Mouse (Mus musculus) CH12.LX (cell line): ENCODE measurements around the gene Pus3. TPM values are rescaled to one million over a fixed set of nuclear protein-coding genes. Genes with fewer than 3 reads are reported as not detected.

ENCODE experiments used
- DNase-seq: peaks from one replicate; pipeline ENCODE4 v3.0.0-alpha.2; 2013; ENCODE audit errors: extremely low read depth
- H3K27ac ChIP-seq: 2 replicates; pipeline ENCODE4 v1.5.1; 2012; ENCODE audit warnings: low read depth, mild to moderate bottlenecking, control low read depth, moderate library complexity; ENCODE audit not compliant: insufficient read depth
- H3K27me3 ChIP-seq: replicated peaks from 2 replicates; pipeline ENCODE3; 2012; ENCODE audit warnings: inconsistent platforms
- H3K36me3 ChIP-seq, 2 experiments: replicated peaks in 1 of 2; 2 replicates each; pipeline versions ENCODE3 to v1.6.1; 2012; ENCODE audit warnings: inconsistent platforms in 1 of 2, low read length in 1 of 2, mild to moderate bottlenecking in 1 of 2, mixed read lengths in 1 of 2, moderate library complexity in 1 of 2; ENCODE audit not compliant: control insufficient read depth in 1 of 2, insufficient read depth in 1 of 2
- H3K4me1 ChIP-seq, 2 experiments: 2 replicates each; pipeline ENCODE4 v1.6.1; 2012; ENCODE audit warnings: inconsistent platforms in 1 of 2, moderate library complexity in 1 of 2; ENCODE audit not compliant: insufficient read depth in 2 of 2, control insufficient read depth in 1 of 2
- H3K4me2 ChIP-seq: 2 replicates; pipeline ENCODE4 v1.6.1; 2012; ENCODE audit warnings: low read depth, mild to moderate bottlenecking, control low read depth; ENCODE audit not compliant: poor library complexity, insufficient read depth, severe bottlenecking
- H3K4me3 ChIP-seq, 3 experiments: fragments of 150-350 bp in 1 of 3; sonication (generic) in 1 of 3; replicated peaks in 1 of 3; 2 replicates each; pipeline versions ENCODE3 to v1.5.1; 2011 to 2012; ENCODE audit warnings: low read depth in 2 of 3, low read length in 2 of 3, mild to moderate bottlenecking in 2 of 3, moderate library complexity in 2 of 3, control low read depth in 1 of 3, improper control_type of control experiment in 1 of 3, inconsistent platforms in 1 of 3, mixed read lengths in 1 of 3; ENCODE audit not compliant: poor library complexity in 1 of 3
- H3K79me2 ChIP-seq: replicated peaks from 2 replicates; pipeline ENCODE4 v1.6.1; 2012; ENCODE audit warnings: mild to moderate bottlenecking, moderate library complexity; ENCODE audit not compliant: control insufficient read depth, poor library complexity, insufficient read depth, severe bottlenecking; ENCODE audit errors: extremely low read depth
- H3K9ac ChIP-seq: 2 replicates; pipeline ENCODE4 v1.6.1; 2012; ENCODE audit warnings: low read depth, mild to moderate bottlenecking, control low read depth, moderate library complexity; ENCODE audit not compliant: insufficient read depth
- H3K9me3 ChIP-seq: replicated peaks from 2 replicates; pipeline ENCODE3; 2012; ENCODE audit warnings: low read length, inconsistent platforms, mixed read lengths
- BHLHE40 ChIP-seq: IDR thresholded peaks from 2 replicates; pipeline ENCODE4 v1.6.1; 2011; ENCODE audit warnings: mild to moderate bottlenecking, low read depth, low read length, improper control_type of control experiment
- CHD1 ChIP-seq: IDR thresholded peaks from 2 replicates; pipeline ENCODE4 v1.6.1; 2012; ENCODE audit warnings: low read depth, low read length, improper control_type of control experiment, inconsistent platforms
- CHD2 ChIP-seq: IDR thresholded peaks from 2 replicates; pipeline ENCODE4 v1.6.1; 2011; ENCODE audit warnings: low read length, improper control_type of control experiment
- CTCF ChIP-seq, 2 experiments: IDR thresholded peaks in 1 of 2; conservative IDR thresholded peaks in 1 of 2; 2 replicates each; pipeline ENCODE4 v1.5.1; 2011 to 2012; ENCODE audit warnings: low read depth in 2 of 2, low read length in 2 of 2, improper control_type of control experiment in 1 of 2, inconsistent platforms in 1 of 2, mild to moderate bottlenecking in 1 of 2, moderate library complexity in 1 of 2
- E2F4 ChIP-seq: IDR thresholded peaks from 2 replicates; pipeline ENCODE4 v1.6.1; 2011; ENCODE audit warnings: low read depth, low read length, improper control_type of control experiment; ENCODE audit not compliant: insufficient replicate concordance
- ELF1 ChIP-seq: IDR thresholded peaks from 2 replicates; pipeline ENCODE4 v1.6.1; 2014; ENCODE audit warnings: low read depth, mild to moderate bottlenecking, inconsistent platforms, low read length, improper control_type of control experiment
- EP300 ChIP-seq: IDR thresholded peaks from 2 replicates; pipeline ENCODE4 v1.6.1; 2011; ENCODE audit warnings: low read length, improper control_type of control experiment
- ETS1 ChIP-seq: conservative IDR thresholded peaks from 2 replicates; pipeline ENCODE4 v1.6.1; 2012; ENCODE audit warnings: low read depth, mild to moderate bottlenecking, inconsistent platforms, low read length, improper control_type of control experiment, moderate library complexity
- GABPA ChIP-seq: IDR thresholded peaks from 2 replicates; pipeline ENCODE4 v1.6.1; 2012; ENCODE audit warnings: low read depth, low read length, improper control_type of control experiment, inconsistent platforms; ENCODE audit not compliant: insufficient replicate concordance
- HCFC1 ChIP-seq: IDR thresholded peaks from 2 replicates; pipeline ENCODE4 v1.6.1; 2012; ENCODE audit warnings: low read depth, mild to moderate bottlenecking, inconsistent platforms, low read length, improper control_type of control experiment
- IRF4 ChIP-seq: IDR thresholded peaks from 2 replicates; pipeline ENCODE4 v1.6.1; 2014; ENCODE audit warnings: low read depth, mild to moderate bottlenecking, inconsistent platforms, low read length, improper control_type of control experiment
- JUN ChIP-seq: IDR thresholded peaks from 2 replicates; pipeline ENCODE4 v1.6.1; 2011; ENCODE audit warnings: low read depth, mild to moderate bottlenecking, low read length, improper control_type of control experiment, moderate library complexity; ENCODE audit not compliant: insufficient read depth
- JUND ChIP-seq: conservative IDR thresholded peaks from 2 replicates; pipeline ENCODE4 v1.6.1; 2011; ENCODE audit warnings: low read depth, low read length, improper control_type of control experiment
- KAT2A ChIP-seq: IDR thresholded peaks from 2 replicates; pipeline ENCODE4 v1.6.1; 2012; ENCODE audit warnings: low read length, improper control_type of control experiment, inconsistent platforms; ENCODE audit not compliant: insufficient replicate concordance
- MAFK ChIP-seq: IDR thresholded peaks from 2 replicates; pipeline ENCODE4 v1.6.1; 2011; ENCODE audit warnings: low read length, improper control_type of control experiment; ENCODE audit not compliant: insufficient replicate concordance
- MAX ChIP-seq: IDR thresholded peaks from 2 replicates; pipeline ENCODE4 v1.6.1; 2011; ENCODE audit warnings: low read length, improper control_type of control experiment
- MAZ ChIP-seq: IDR thresholded peaks from 2 replicates; pipeline ENCODE4 v1.6.1; 2012; ENCODE audit warnings: low read depth, mild to moderate bottlenecking, inconsistent platforms, low read length, improper control_type of control experiment, moderate library complexity
- MEF2A ChIP-seq: IDR thresholded peaks from 2 replicates; pipeline ENCODE4 v1.6.1; 2014; ENCODE audit warnings: low read depth, mild to moderate bottlenecking, inconsistent platforms, low read length, improper control_type of control experiment, borderline replicate concordance
- MXI1 ChIP-seq: IDR thresholded peaks from 2 replicates; pipeline ENCODE4 v1.6.1; 2011; ENCODE audit warnings: mild to moderate bottlenecking, low read depth, low read length, improper control_type of control experiment
- MYC ChIP-seq: IDR thresholded peaks from 2 replicates; pipeline ENCODE4 v1.6.1; 2011; ENCODE audit warnings: low read depth, mild to moderate bottlenecking, improper control_type of control experiment, low read length
- NELFE ChIP-seq: IDR thresholded peaks from 2 replicates; pipeline ENCODE4 v1.6.1; 2011; ENCODE audit warnings: low read depth, low read length, improper control_type of control experiment
- NRF1 ChIP-seq: IDR thresholded peaks from 2 replicates; pipeline ENCODE4 v1.6.1; 2014; ENCODE audit warnings: low read depth, mild to moderate bottlenecking, inconsistent platforms, low read length, improper control_type of control experiment, moderate library complexity
- PAX5 ChIP-seq: IDR thresholded peaks from 2 replicates; pipeline ENCODE4 v1.6.1; 2012; ENCODE audit warnings: low read length, inconsistent platforms, mixed read lengths
- POLR2A ChIP-seq: IDR thresholded peaks from 2 replicates; pipeline ENCODE4 v1.6.1; 2011; ENCODE audit warnings: low read depth, mild to moderate bottlenecking, improper control_type of control experiment, low read length
- POLR2AphosphoS2 ChIP-seq: IDR thresholded peaks from 2 replicates; pipeline ENCODE4 v1.6.1; 2011; ENCODE audit warnings: low read depth, low read length, improper control_type of control experiment
- RAD21 ChIP-seq: IDR thresholded peaks from 2 replicates; pipeline ENCODE4 v1.6.1; 2011; ENCODE audit warnings: low read depth, mild to moderate bottlenecking, low read length, improper control_type of control experiment, moderate library complexity
- RCOR1 ChIP-seq: conservative IDR thresholded peaks from 2 replicates; pipeline ENCODE4 v1.6.1; 2012; ENCODE audit warnings: low read depth, mild to moderate bottlenecking, inconsistent platforms, low read length, improper control_type of control experiment
- SIN3A ChIP-seq: IDR thresholded peaks from 2 replicates; pipeline ENCODE4 v1.6.1; 2012; ENCODE audit warnings: low read length, improper control_type of control experiment, inconsistent platforms
- SMC3 ChIP-seq: IDR thresholded peaks from 2 replicates; pipeline ENCODE4 v1.6.1; 2011; ENCODE audit warnings: low read depth, low read length, improper control_type of control experiment
- TBP ChIP-seq: conservative IDR thresholded peaks from 2 replicates; pipeline ENCODE4 v1.6.1; 2011; ENCODE audit warnings: low read depth, low read length, improper control_type of control experiment
- TCF12 ChIP-seq: IDR thresholded peaks from 2 replicates; pipeline ENCODE4 v1.6.1; 2014; ENCODE audit warnings: low read depth, mild to moderate bottlenecking, inconsistent platforms, low read length, improper control_type of control experiment
- UBTF ChIP-seq: IDR thresholded peaks from 2 replicates; pipeline ENCODE4 v1.6.1; 2012; ENCODE audit warnings: low read depth, mild to moderate bottlenecking, inconsistent platforms, low read length, improper control_type of control experiment, moderate library complexity
- USF1 ChIP-seq: IDR thresholded peaks from 2 replicates; pipeline ENCODE4 v1.6.1; 2014; ENCODE audit warnings: low read depth, mild to moderate bottlenecking, inconsistent platforms, low read length, improper control_type of control experiment
- USF2 ChIP-seq: conservative IDR thresholded peaks from 2 replicates; pipeline ENCODE4 v1.6.1; 2011; ENCODE audit warnings: low read depth, low read length, improper control_type of control experiment
- ZC3H11A ChIP-seq: IDR thresholded peaks from 2 replicates; pipeline ENCODE4 v1.6.1; 2012; ENCODE audit warnings: low read depth, mild to moderate bottlenecking, inconsistent platforms, low read length, improper control_type of control experiment
- ZKSCAN1 ChIP-seq: IDR thresholded peaks from 2 replicates; pipeline ENCODE4 v1.6.1; 2012; ENCODE audit warnings: low read depth, inconsistent platforms, low read length, improper control_type of control experiment, borderline replicate concordance
- ZMIZ1 ChIP-seq: IDR thresholded peaks from 2 replicates; pipeline ENCODE4 v1.6.1; 2012; ENCODE audit warnings: low read depth, mild to moderate bottlenecking, inconsistent platforms, low read length, improper control_type of control experiment
- ZNF384 ChIP-seq: IDR thresholded peaks from 2 replicates; pipeline ENCODE4 v1.6.1; 2012; ENCODE audit warnings: low read depth, low read length, improper control_type of control experiment, inconsistent platforms
- dilution Hi-C: fragments of 300-500 bp; cut with MboI; formaldehyde crosslinking; loops from 2 replicates; pipeline ENCODE4 v1.14.3; 2020; ENCODE audit warnings: low sequenced_read_pairs; ENCODE audit not compliant: extremely low pct_unique_long_range_greater_than_20kb, extremely low pct_ligation_motif_present
- in situ Hi-C: fragments of 300-500 bp; cut with MboI; formaldehyde crosslinking; loops from 3 replicates; pipeline ENCODE4 v1.14.3; 2019; ENCODE audit warnings: low sequenced_read_pairs, low pct_ligation_motif_present, low pct_unique_long_range_greater_than_20kb, mixed read lengths
- polyA plus RNA-seq: library from polyadenylated mRNA; unstranded; fragments of >175 nt; gene quantifications from 2 replicates; pipeline ENCODE4 v1.2.1, GENCODE M21; 2012; ENCODE audit warnings: low read depth; ENCODE audit not compliant: insufficient read length
- total RNA-seq, 2 experiments: library from RNA; depleted of rRNA; stranded (reverse); fragments of 300-350 nt in 1 of 2; fragments of >200 nt in 1 of 2; gene quantifications; 2 replicates each; pipeline ENCODE4 v1.2.3; 2012 to 2014

Gene Pus3
- total and polyA plus RNA-seq, 3 experiments: 18.0 to 40.8 (median 21.8) TPM

DNA sequence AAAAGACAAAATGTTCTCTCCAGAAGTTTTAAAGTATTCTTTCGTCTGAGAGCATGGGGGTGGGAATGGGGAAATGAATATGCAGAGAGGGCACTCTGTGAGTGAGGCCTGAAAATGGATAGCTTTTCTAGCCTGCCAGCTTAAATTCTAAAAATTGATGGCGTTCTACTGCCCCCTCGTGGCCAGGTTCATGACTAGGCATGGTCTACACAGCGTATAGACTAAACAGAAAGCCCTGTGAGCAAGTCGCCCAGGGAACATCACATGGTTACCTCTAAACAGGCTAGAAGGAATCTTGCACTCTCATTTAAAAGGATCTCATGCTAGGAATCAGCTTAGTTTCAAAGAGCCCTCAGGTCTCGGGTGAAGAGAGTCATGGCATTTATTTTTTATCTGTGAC lies 16.9 kb upstream of the Pus3 start:
- no peaks in the 10 kb centered on the region for H3K9me3 ChIP-seq
- no peak overlapping the region for H3K4me3 ChIP-seq
- peak; percentile 85 for DNase-seq
- no peak for TF ChIP-seq NELFE
- no peak for TF ChIP-seq ELF1
- no peak for TF ChIP-seq ETS1
- no peak for TF ChIP-seq BHLHE40
- no peak for TF ChIP-seq IRF4
- TF ChIP-seq JUND: no peak
- TF ChIP-seq MAFK: no peak
- no peak for TF ChIP-seq SIN3A
- no peak for TF ChIP-seq PAX5
- TF ChIP-seq CHD2: no peak
- no peak for TF ChIP-seq POLR2A
- peak; percentile 56 for TF ChIP-seq MAX
- TF ChIP-seq MAZ: no peak
- TF ChIP-seq MYC: 0 out of 2 replicates have a peak, but pooled peaks have one; percentile 63
- TF ChIP-seq TBP: no peak
- peak; percentile 63 for TF ChIP-seq ZC3H11A
- TF ChIP-seq NRF1: no peak
- no peak for TF ChIP-seq ZMIZ1
- no peak for TF ChIP-seq USF1
- TF ChIP-seq MEF2A: no peak
- no peak for TF ChIP-seq EP300
- TF ChIP-seq RAD21: peak; percentile 91
- no peak for TF ChIP-seq JUN
- TF ChIP-seq MXI1: 0 out of 2 replicates have a peak, but pooled peaks have one; percentile 25
- TF ChIP-seq SMC3: peak; percentile 81
- no peak for TF ChIP-seq RCOR1
- peak; percentile 61 to 91 for TF ChIP-seq CTCF (conservative IDR thresholded peaks at IDR 0.05 in 1 of 2, IDR thresholded peaks at IDR 0.05 in 1 of 2; ENCODE audit: low read depth in 2 of 2, low read length in 2 of 2)
- no peak for TF ChIP-seq TCF12
- no peak for TF ChIP-seq CHD1
- TF ChIP-seq KAT2A: no peak
- TF ChIP-seq USF2: no peak
- TF ChIP-seq HCFC1: no peak
- TF ChIP-seq E2F4: no peak
- no peak for TF ChIP-seq ZKSCAN1
- TF ChIP-seq GABPA: no peak
- no peak for TF ChIP-seq ZNF384
- TF ChIP-seq UBTF: no peak
- no peak for TF ChIP-seq POLR2AphosphoS2
- H3K27me3 ChIP-seq: no peaks in the 10 kb centered on the region
- H3K9ac ChIP-seq: no peak overlapping the region
- no peaks in the 10 kb centered on the region for H3K36me3 ChIP-seq
- H3K4me2 ChIP-seq: peak overlapping the region; percentile 12; the same call in 1 of the 2 replicates
- peaks cover 11 to 42% of the 10 kb centered on the region in 2 experiments for H3K4me1 ChIP-seq
- in situ Hi-C loops: loop anchor here (10.0 to 25.0 kb wide), 2 partner anchors 337 to 504 kb away; partner anchors contain the start of genes Srpr and Tirap
- no peaks in the 10 kb centered on the region for H3K79me2 ChIP-seq
- H3K27ac ChIP-seq: no peak overlapping the region
- dilution Hi-C loops: loop anchor here (25.0 kb wide), 1 partner anchor 254 kb away; no protein-coding TSS in a partner anchor
